Mouse (Mus musculus): ENCODE data around the gene Pex14.

Gene Pex14

DNA sequence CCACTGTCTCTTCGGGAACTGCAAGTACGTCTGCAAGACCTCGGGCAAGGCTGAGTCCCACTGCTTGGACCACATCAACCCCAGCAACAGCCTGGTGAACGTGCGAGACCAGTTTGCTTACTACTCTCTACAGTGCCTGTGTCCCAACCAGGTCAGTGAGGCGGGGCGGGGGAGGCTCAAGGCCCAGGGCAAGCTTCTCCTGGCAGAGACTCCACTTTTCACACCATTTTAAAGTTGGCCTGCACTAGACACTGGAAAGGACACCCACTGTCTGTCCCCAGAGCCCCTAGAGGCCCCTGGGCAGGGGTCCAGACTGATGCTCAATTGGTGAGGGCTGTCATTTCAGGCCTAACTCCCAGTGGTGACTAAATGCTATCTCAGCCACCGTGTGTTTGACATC, 153.6 kb downstream of the Pex14 start:
- no peak for DNase-seq

DNA sequence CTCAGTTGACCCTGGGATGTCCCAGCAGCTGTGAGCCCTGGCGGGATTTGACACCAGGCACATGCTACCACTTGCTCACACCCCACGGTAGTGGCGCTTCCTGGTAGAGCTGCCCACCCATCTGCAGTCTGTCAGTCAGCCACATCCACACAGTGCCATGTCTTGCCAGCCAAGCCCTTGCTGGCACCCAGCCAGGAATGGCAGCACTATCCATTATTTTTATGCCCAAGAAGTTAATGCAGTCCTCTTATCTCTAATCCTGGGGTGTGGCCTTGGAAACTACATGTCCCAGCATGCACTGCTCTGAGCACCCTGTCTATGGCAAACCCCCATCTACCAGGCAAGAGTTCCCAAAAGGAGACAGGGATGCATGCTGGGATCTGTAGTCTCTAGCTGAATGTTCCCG, 154.2 kb downstream of the Pex14 start:
- DNase-seq: peak; percentile 37 to 58

DNA sequence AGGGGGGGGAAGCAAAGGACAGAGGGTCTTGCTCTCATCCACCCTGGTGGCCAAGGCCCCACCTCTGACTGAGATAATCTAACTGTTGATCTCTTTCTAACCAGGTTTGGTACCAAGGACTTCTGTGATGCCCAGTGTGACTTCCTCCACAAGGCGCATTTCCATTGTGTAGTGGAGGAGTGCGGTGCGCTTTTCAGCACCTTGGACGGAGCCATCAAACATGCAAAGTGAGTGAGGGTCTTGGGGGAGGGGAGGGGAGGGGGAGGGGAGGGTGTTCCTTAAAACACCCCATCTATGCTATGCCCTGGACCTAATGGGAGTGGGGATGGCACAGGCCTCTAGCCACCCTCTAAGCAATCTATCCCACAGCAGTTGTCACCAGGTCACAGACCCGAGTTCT, 156.6 kb downstream of the Pex14 start:
- DNase-seq: no peak

DNA sequence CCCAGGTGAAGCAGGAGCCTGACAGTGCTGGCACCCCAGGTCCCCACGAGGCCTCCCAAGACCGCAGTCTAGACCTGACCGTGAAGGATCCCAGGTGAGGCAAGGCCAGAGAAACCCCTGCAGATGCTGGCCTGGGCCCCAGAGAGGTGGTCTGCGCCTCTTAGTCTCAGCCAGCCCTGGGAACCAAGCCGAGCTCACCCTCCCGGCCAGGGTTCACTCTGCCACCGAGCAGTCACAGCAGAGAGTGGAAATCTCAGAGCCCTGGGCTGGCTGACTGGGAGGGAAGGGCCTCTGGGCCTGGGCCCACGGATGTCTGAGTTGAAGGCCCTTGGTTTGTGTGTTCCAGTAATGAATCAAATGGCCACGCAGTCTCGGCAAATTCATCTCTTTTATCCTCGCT, 158.4 kb downstream of the Pex14 start:
- no peak for DNase-seq

DNA sequence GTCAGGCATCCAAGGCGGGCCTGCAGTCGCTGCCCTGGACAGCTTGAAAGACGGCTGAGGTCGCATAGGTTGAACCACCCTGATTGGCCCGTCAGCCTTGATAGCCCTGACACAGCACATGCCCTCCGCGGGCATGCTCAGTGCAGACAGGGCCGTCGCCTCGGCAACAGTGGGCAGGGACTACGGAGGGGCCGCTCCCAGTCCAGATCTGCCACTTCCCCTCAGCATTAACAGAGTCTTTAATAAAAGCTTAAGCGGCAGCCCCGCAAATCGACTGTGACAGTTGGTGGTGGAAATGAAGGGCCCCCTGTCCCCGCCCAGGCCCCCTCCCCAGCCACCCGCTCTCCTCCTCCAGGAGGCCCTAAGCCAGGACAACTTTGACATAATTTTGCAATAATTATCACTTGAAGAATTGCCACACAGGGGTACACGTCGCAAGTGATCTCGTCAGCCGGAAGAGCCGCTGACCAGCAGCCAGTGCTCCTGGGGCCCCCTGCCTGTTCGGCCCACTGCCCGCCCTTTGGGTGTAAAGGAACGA, 158.9 kb downstream of the Pex14 start:
- peak in 1 of 2 experiments; percentile 39 for DNase-seq

DNA sequence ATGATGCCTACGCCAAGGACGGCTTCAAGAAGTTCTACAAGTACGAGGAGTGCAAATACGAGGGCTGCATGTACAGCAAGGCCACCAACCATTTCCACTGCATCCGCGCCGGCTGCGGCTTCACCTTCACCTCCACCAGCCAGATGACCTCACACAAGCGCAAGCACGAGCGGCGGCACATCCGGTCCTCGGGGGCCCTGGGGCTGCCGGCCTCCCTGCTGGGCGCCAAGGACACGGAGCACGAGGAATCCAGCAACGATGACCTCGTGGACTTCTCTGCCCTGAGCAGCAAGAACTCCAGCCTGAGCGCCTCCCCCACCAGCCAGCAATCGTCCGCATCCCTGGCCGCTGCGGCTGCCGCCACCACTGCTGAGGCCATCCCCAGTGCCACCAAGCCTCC, 161.1 kb downstream of the Pex14 start:
- no peak for DNase-seq

DNA sequence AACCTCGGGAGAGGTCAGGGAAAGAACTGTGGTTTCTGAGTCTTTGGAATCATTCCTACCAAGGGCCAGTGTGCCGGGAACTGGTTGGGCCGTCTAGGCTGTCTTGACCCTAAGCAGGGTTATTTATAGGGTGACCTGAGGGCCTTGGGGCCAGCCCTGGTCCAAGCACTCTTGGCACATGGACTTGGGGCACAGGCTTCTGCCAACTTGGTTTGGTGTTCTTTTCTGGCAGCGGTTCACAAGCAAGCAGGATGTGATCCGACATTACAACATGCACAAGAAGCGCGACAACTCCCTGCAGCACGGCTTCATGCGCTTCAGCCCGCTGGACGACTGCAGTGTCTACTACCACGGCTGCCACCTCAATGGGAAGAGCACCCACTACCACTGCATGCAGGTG, 162.9 kb downstream of the Pex14 start:
- no peak for DNase-seq

DNA sequence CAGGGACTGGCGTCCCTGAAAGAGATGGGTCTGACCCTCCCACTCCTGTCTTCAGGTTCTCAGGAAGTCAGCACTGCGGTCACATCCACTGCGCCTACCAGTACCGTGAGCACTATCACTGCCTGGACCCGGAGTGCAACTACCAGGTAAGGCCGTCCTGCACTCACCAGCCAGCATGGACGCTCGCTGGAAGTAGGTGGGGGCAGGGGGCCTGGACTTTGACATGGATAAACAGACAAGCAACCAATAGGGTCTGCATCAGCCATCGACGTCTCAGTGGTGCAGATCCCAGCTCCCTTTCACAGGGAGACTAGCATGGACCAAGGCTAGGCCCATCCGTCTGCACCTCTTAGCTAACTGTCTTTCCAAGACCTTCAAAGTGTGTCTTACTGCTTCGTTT, 163.6 kb downstream of the Pex14 start:
- no peak for DNase-seq

DNA sequence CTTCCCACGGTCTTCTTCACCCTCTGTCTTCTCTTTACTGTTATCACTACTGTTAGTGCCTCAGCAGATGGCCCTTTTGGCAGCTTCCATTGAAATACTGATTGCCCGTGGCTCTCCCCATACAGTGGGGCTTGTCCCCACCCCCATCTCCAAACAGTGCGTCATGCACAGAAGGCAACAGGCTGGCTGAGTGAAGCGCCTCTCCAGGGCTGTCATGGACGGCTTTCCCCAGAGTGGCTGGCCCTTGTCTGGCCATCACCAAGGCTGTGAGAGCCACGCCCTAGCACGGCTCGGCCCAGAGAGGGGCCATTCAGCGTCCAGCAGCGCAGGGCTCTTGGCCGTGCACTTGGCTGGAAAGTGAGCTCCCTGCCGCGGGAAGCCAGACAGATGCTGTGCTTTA, 164.5 kb downstream of the Pex14 start:
- peak in 1 of 2 experiments; percentile 27 for DNase-seq

DNA sequence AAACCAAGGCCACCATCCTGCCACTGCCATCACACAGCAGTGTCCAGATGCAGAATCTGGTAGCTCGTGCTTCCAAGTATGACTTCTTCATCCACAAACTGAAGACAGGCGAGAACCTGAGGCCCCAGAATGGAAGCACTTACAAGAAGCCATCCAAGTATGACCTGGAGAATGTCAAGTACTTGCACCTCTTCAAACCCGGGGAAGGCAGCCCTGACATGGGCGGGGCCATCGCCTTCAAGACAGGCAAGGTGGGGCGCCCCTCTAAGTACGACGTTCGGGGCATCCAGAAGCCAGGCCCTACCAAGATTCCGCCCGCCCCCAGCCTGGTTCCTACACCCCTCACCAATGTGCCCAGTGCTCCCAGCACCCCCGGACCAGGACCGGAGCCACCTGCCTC, 166.6 kb downstream of the Pex14 start:
- no peak for DNase-seq

DNA sequence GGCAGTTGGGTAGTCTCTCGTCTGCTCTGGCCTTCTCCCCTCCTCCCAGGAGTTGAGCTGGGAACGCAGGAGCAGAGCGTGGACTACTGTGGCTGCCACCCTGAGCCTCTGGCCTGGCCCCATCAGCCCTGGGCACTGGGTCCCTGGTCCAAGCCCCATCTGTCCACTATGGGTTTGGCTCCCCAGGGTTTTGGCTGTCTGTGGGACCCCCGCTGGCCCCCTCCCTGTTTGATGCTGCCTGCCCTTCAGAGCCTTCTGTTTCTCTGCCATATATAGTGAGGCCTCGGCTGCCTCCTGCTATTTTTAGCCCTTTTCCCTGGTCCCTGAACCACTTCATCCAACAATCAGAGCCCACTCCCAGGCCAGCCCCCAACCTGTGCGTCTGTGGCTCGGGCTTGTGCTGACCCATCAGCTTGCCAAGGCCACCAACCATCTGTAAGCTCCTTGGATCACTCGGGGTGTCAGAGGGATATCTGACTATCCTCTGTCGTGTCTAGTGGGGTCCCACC, 168.9 kb downstream of the Pex14 start:
- peak; percentile 38 to 47 for DNase-seq

DNA sequence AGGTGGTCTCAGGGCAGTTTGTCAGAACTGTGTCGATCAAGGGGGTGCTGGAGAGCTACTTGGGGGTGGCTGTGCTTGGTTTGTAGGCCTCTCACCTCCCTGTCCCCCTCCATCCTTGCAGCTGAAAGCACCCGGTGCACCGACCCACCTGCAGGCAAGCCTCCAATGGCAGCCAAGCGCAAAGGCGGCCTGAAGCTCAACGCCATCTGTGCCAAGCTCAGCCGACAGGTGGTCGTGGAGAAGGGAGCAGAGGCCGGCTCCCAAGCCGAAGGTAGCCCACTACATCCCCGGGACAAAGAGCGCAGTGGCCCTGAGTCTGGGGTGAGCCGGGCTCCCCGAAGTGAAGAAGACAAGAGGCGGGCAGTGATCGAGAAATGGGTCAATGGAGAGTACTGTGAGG, 170.8 kb downstream of the Pex14 start:
- DNase-seq: peak in 1 of 2 experiments; percentile 33

DNA sequence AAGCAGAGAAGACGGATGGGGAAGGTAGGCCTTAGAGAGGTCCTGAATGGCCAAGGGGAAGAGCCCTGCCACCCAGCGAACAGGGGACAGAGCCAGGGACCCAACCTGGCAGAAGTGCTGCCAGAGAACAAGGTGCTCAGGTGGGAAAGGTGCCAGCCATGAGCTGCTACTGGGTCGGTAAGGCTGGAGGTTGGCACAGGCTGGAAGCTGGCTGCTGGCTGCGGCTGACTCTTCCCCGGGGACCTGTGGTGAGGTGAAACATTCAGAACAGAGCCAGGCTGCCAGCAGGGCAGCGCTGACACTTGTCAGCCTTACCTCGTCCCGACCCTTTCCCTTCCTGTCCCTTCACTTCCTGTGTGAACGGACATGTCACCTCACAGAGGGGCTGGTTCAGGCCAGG, 171.4 kb downstream of the Pex14 start:
- DNase-seq: peak; percentile 22 to 35

DNA sequence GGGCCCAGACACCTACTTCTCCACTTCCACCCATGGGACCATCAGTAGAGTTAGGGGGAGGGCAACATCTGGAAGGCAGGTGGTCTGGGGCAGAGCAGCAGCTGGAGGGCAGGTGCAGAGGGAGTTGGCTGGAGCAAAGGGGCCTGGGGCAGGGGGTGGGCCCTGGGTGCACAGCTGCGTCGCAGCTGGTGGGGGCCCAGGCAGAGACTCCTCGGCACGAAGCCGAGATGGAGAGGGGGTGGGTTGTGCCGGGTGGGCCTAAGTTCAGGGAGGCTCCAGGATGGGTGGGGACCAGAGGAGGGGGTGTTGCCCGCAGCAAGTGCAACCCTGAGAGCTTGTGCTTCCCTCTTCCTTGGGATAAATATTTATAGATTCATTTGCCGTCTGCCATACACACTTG, 173.2 kb downstream of the Pex14 start:
- no peak for DNase-seq

DNA sequence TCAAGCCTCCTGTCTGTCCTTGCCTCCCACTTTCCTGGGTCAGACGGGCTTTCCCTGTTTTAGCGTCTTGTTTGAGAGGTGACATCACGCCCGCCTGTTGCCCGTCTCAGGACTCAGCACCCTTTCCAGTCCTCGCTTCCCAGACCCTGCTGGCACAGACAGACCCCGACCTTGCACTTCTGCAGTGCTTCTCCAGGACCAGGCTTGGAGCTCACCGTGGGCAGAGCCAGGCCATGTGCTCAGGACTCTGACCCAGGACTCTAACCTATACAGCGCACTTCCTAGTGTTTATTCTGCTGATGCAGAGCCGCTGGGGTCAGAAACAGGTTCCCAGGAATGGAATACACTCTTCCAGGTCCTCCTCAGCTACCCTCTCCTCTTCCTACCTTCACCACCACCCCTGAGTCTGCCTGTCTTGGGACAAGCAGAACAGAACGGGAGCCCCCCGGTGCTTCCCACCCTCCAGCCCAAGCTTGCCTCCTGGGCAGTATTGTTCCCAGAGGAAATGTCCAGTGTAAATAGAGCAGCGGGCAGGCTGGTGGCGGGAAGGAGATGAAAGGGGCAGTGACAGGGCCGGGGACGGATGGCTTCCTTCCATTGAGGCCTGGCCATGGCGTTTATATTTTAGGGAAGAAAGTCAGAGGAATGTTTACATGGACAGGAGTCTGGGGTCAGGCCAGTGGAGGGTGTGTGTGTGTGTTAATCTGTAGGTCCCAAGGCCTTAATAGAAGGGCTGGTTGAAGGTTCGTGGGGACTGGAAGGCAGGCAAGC, 173.9 kb downstream of the Pex14 start:
- no peak for DNase-seq

DNA sequence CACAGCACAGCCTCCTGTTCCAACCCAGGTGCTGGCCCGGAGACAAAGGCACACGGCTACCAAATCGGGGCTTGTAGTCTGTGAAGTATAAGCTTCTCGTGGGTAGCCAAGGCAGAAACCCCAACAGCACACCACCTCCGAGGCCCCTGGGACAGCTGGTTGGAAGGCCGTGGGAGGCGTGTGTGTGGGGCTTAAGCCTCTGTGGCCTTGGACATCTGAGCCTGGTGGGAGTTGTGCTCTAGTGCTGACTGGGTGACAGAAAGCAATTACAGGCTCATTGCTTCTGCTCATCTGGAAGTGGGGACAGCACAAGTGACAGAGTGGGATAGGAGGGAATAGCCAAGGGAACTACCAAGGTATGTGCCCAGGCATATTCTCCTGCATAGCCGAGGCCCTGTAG, 175.7 kb downstream of the Pex14 start:
- DNase-seq: no peak

DNA sequence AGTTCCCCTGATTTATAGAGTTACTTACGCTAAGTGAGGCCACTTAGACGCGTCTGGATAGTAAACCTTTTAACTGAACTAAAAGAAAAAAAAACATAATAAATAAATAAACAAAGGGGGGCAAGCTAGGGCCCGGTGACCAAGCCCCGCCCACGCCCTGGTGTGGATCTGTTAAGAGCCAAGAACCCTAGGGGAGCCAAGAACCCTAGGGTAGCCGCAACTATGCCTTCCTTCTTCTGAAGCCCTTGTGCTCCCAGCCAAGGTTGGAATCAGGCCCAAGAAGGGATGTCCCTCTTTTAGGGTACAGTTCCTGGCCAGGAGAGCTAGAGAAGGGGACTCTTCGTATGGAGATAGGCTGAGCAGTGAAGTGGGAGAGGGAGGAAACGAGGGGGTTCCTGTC, 176.3 kb downstream of the Pex14 start:
- DNase-seq: no peak

DNA sequence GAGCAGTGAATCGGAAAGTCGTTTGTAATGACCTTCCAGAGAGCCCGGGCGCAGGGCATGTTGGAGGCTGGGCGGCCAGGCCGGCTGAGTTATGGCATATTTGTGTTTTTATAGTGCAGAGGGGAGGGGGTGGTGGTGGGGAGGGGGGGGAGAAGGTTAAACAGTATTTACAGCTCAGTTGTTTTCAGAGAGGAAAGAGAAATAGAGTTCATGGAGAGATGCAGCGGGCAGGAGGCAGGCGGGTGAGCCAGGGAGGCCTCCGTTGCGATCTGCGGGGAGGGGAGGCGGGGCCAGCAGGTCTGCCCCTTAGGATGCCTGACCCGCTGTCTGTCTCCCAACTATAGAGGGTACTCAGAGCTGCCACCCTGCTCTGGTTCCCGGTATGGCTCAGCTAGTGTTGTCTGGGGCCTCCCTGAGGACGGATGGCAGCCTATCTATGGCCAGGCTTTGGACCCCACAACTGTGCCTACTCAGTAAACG, 177.4 kb downstream of the Pex14 start:
- no peak for DNase-seq

DNA sequence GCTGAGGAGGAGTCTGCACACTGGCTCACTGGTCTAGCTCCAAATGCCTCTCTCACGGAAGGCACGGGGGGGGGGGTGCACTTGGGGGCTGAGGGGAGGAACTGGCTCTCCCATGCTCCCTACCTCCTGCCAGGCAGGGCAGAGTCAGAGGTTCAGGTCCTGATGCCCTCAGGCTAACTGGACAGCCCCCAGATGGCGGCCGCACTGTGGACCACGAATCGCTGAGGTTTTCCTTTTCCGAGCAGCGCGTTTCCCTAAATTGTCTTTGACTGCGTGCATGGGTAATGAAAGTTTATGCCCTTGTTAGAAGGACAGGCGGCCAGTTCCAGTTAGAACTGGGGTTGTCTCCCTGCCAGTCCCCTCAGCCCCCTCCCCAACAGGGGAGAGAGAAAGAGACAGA, 179.1 kb downstream of the Pex14 start:
- no peak for DNase-seq

DNA sequence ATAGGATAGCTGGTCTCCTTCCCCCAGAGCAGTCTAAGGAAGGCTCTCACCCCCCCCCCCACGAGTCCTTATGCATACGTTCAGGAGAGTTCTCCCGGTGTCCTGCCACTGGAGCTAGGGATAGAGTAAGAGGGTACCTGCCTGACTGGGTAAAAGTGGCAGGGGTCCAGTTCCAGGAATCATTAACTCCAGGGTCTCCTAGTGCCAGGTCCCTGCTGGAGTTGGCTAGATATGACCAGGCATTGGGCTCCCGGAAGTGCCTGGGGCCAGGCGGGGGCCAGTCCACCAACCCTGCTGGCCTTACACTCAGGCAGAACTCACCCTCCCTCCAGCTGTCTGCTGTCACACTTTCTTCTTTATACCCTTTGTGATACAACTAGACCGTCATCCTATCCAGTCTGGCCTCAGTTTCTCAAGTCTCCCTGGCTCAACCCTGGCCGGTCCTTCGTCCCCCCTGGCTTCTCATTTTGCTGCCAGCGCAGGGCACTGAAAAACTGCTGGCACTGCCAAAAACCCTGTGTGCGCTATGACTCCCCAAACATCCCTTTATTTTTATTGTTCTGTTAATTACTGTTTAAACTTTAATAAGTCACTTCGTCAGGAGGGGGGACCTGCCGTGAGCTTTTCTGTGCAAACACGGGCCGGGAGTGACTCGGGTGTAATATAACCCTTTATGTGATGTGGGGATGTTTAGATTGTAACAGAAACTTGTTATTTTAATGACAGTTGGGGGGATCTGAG, 180.8 kb downstream of the Pex14 start:
- DNase-seq: no peak

DNA sequence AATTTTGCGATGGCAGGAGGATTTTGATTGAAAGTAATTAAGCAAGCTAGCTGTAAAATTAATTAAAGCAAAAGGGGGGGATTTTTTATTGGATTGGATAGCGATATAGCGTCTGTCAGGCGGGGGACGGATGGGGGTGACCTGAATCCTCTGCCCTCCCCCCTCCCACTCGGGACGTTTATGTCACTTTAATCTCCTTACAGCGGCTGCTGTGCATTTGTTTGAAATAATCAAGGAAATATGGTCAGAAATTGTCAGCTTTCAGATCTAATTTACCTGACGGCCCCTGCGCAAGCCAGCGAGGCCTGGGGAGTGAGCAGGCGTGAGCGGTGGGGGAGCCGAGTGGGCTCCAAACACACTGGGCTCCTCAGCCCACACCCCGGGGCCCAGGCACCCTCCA, 183.8 kb downstream of the Pex14 start:
- DNase-seq: no peak

DNA sequence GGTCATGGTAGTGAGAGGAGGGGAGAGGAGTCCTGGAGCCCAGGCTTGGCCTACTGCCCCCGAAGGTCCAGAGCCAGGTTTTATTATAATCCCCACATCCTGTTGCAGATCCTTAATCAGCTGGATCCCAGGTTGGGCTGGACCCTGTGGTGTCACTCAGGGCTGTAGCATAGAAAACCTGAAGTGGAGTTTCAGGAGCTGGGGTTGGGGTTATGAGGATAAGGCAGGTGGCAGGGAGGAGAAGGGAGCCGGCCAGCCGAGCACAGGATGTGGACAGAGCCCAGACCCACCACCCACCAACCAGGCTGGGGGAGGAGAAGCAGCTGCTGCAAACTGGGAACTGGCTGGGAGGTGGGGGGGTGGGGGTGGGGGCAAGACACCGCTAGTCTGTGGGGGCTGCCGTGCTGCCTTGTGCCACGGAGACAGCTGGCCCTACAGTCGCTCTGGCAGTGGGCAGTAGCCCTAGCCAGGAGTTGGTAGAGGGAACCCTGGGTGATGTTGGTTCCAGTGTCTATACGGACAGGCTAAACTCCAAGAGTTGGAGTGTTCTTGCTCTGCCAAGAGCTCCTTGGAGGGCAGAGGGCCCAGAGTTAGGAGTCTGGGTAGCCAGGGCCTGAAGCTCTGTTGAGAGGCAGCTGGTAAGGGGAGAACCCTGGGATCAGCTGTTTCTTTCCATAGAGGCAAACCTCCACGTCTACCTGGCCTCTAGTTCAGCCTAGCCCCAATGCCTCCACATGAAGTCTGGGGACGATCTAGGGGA, 184.6 kb downstream of the Pex14 start:
- DNase-seq: peak in 1 of 2 experiments; percentile 35
